8 mouse cellular contexts compared by ENCODE assay signal in genomic region chr5:90588708-90589595, GRCm38 (mm10). TPM values are rescaled to one million over a fixed set of nuclear protein-coding genes. Genes with fewer than 3 reads are reported as not detected.
DNase-seq lines count a peak whose midpoint lies in the region; ATAC-seq and TF ChIP-seq lines count a peak whose summit lies in the region.

No protein-coding gene starts in this region.

- peak; percentile 98 for TF ChIP-seq CTCF in forebrain, postnatal 0 days (IDR thresholded peaks at IDR 0.05; ENCODE audit: low read depth)
- TF ChIP-seq CTCF in lung, adult 2 months (IDR thresholded peaks at IDR 0.05; ENCODE audit: insufficient read depth, low read length), result peak; percentile 70

- peak overlapping the region; percentile 35 for H3K4me3 ChIP-seq in forebrain, postnatal 0 days (ENCODE audit: low read depth, low read length)
- H3K4me3 ChIP-seq in hindbrain, embryonic 10.5 days, result peak overlapping the region; percentile 47
- no peak overlapping the region for H3K4me3 ChIP-seq in lung, adult 2 months (replicated peaks; ENCODE audit: extremely low read depth, low read depth, low read length)

- DNase-seq in NIH3T3 (ENCODE audit: low read depth), result peak; percentile 91
- DNase-seq in cerebellum, adult 8-10 months, result peak; percentile 61
- peak; percentile 92 for DNase-seq in forebrain, postnatal 0 days
- DNase-seq in hindbrain, embryonic 10.5 days (ENCODE audit: low spot score), result peak; percentile 73
- DNase-seq in layer of hippocampus, adult 8-10 months (ENCODE audit: low spot score in 2 of 2), result peak; percentile 64 to 78
- peak; percentile 46 for DNase-seq in lung, adult 2 months
- peak; percentile 65 for DNase-seq in thymus, postnatal 0 days (ENCODE audit: low spot score)

- no peaks in the 10 kb centered on the region for H3K27me3 ChIP-seq in forebrain, postnatal 0 days (ENCODE audit: insufficient read depth, low read length)
- no peaks in the 10 kb centered on the region for H3K27me3 ChIP-seq in hindbrain, embryonic 10.5 days (ENCODE audit: insufficient read depth, poor library complexity, severe bottlenecking)

- no peak for TF ChIP-seq POLR2A in lung, adult 2 months (IDR thresholded peaks at IDR 0.05; ENCODE audit: borderline replicate concordance, extremely low read depth, low read depth, low read length)

- H3K27ac ChIP-seq in forebrain, postnatal 0 days (ENCODE audit: low read depth, low read length), result no peak overlapping the region
- 0 out of 2 replicates have a peak overlapping the region, but pooled peaks have one; percentile 54 for H3K27ac ChIP-seq in hindbrain, embryonic 10.5 days

- WGBS in forebrain, postnatal 0 days, result 25% methylated on average over 25 of the region's 25 CpGs
- WGBS in hindbrain, embryonic 10.5 days, result 25% methylated on average over 25 of the region's 25 CpGs
- 25% methylated on average over 25 of the region's 25 CpGs for WGBS in lung, adult 2 months

- peak overlapping the region; percentile 66 for H3K4me2 ChIP-seq in forebrain, postnatal 0 days (ENCODE audit: low read depth)

- H3K36me3 ChIP-seq in forebrain, postnatal 0 days (ENCODE audit: insufficient read depth), result no peaks in the 10 kb centered on the region
- H3K36me3 ChIP-seq in hindbrain, embryonic 10.5 days, result no peaks in the 10 kb centered on the region

- H3K9ac ChIP-seq in forebrain, postnatal 0 days, result peak overlapping the region; percentile 42

- peak; percentile 87 for ATAC-seq in forebrain, postnatal 0 days
- ATAC-seq in neutrophil, adult 5-6 weeks (ENCODE audit: extremely low read depth, insufficient number of reproducible peaks, low FRiP score, poor library complexity, severe bottlenecking), result peak; percentile 88

- H3K4me1 ChIP-seq in forebrain, postnatal 0 days (ENCODE audit: insufficient read depth), result no peaks in the 10 kb centered on the region
- H3K4me1 ChIP-seq in hindbrain, embryonic 10.5 days (replicated peaks), result no peaks in the 10 kb centered on the region; the same call in 1 of the 2 replicates
- H3K4me1 ChIP-seq in lung, adult 2 months (ENCODE audit: control insufficient read depth, insufficient read depth, low read length), result no peaks in the 10 kb centered on the region

- H3K9me3 ChIP-seq in forebrain, postnatal 0 days (ENCODE audit: low read length), result no peaks in the 10 kb centered on the region
- H3K9me3 ChIP-seq in hindbrain, embryonic 10.5 days, result no peaks in the 10 kb centered on the region

RNA-seq across cellular contexts. Expression of gene 5830473C10Rik, which starts 28.0 kb away (rescaled TPM):
- total RNA-seq in forebrain, postnatal 0 days (2014; rRNA removed), result 0.10 and 0.69 TPM in 2 replicates
- 0.28 and 0.29 TPM in 2 replicates for polyA plus RNA-seq in forebrain, postnatal 0 days (2015; fragmentation: Nextera tagmentation; extraction: Ambion mirVana)
- polyA plus RNA-seq in hindbrain, embryonic 10.5 days (2016; fragmentation: Nextera tagmentation; extraction: Ambion mirVana), result 0.10 TPM in 1 of 2 replicates, not detected in the other
- under 1 TPM in 1 of 4 experiments, not detected in 3; 0.16 TPM for total RNA-seq in layer of hippocampus, adult 8-10 months (2022)
- polyA plus RNA-seq in lung, adult 2 months (2012; rRNA removed), result not detected in 2 replicates
- not detected in 2 replicates for total RNA-seq in neutrophil, adult 5-6 weeks (2017)
- polyA plus RNA-seq in thymus, postnatal 0 days (2015; fragmentation: Nextera tagmentation; extraction: Ambion mirVana), result 0.05 TPM in 1 of 2 replicates, not detected in the other

RNA-seq across cellular contexts. Expression of gene Rassf6, which starts 51.5 kb away (rescaled TPM):
- 0.76 and 1.5 TPM in 2 replicates for total RNA-seq in forebrain, postnatal 0 days (2014; rRNA removed)
- 0.68 and 1.2 TPM in 2 replicates for polyA plus RNA-seq in forebrain, postnatal 0 days (2015; fragmentation: Nextera tagmentation; extraction: Ambion mirVana)
- polyA plus RNA-seq in hindbrain, embryonic 10.5 days (2016; fragmentation: Nextera tagmentation; extraction: Ambion mirVana), result 0.22 and 0.50 TPM in 2 replicates
- 1 to 10 TPM in 1 of 4 experiments, under 1 TPM in 3; 0.63 to 1.6 (median 0.78) TPM for total RNA-seq in layer of hippocampus, adult 8-10 months (2022)
- polyA plus RNA-seq in lung, adult 2 months (2012; rRNA removed), result 1.3 and 1.8 TPM in 2 replicates
- 4.8 and 5.5 TPM in 2 replicates for total RNA-seq in neutrophil, adult 5-6 weeks (2017)
- polyA plus RNA-seq in thymus, postnatal 0 days (2015; fragmentation: Nextera tagmentation; extraction: Ambion mirVana), result 6.6 and 7.6 TPM in 2 replicates
